Mouse (Mus musculus): ENCODE measurements at regions not wholly inside any gene's neighbourhood (a gene's known extent, or its start where the extent isn't known, plus 50 kb on each side); places are given as distances from the start of the nearest gene placed in this dataset.

- TF ChIP-seq POLR2A (IDR thresholded peaks at IDR 0.05; ENCODE audit: insufficient read depth, low read depth, low read length) (no peak), CTCF (IDR thresholded peaks at IDR 0.05) (no peak), EP300 (IDR thresholded peaks at IDR 0.05; ENCODE audit: insufficient read depth, low read depth, low read length) (no peak)
These were observed 119.9 kb downstream of the Cldn1 start for GRCm38 (mm10) chr16:26251698-26252097.

Measured in heart, adult 2 months (tissue).